ENCODE assay signal across 8 mouse cellular contexts in the genomic region with DNA sequence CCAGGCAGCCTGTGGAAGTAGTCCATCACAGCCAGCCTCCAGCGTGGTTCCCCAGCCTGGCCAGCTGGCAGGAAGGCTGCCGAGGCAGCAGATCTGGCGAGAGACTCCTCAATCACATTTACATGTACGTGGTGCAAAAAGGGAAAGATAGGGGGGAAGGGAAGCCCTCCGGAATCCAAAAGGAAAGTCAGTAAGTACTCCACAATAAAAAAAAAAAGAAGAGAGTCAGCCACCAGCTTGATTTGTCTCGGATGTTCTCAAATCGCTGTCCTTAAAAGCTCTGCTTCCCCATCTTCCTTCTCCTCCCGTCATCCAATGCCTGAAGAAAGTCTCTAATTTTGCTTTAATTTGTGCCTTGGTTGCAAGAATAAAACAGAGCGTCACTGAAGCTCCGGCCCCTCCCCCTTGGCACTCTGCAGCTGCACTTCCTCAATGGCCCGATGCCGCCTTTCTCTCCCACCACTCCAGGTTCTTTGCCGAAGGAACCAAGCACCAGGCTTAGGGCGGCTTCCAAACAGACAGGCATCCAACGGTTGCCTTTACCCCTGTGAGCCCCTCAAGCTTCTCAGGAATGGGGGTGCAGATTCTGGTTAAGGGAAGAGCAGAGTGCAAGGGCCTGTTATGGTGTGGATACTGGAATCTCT.
DNase-seq lines count a peak whose midpoint lies in the region; ATAC-seq lines count a peak whose summit lies in the region.
"Had no signal": no experiment of that assay in that cellular context is flagged by ENCODE, and none has a peak within 500 bp of the region (broad histone marks: within the 10 kb centered on the region; RNA-seq: fewer than 3 reads in every experiment).

No protein-coding gene starts in this region.

- ATAC-seq in frontal cortex, adult (ENCODE audit: low TSS enrichment) = peak; percentile 80
- peak; percentile 27; the same call in 1 of the 2 replicates for ATAC-seq in hindbrain, embryonic 15.5 days (ENCODE audit: low FRiP score, low read depth)
- ATAC-seq in midbrain, embryonic 11.5 days (ENCODE audit: low FRiP score) = peak; percentile 61; the same call in 1 of the 2 replicates

- peak; percentile 46 for DNase-seq in Muller cell, postnatal 12 days (ENCODE audit: inconsistent ontology term)
- peak; percentile 66 for DNase-seq in brain, embryonic 18.5 days (ENCODE audit: low read depth, low spot score)
- peak; percentile 69 to 76 for DNase-seq in left cerebral cortex, postnatal 36 days (ENCODE audit: low spot score in 2 of 2)
- peak; percentile 83 for DNase-seq in midbrain, embryonic 11.5 days (ENCODE audit: low spot score, missing footprints)
- no peak for DNase-seq in T-cell, adult 2 months (ENCODE audit: low spot score)

- 11% methylated on average over 15 of the region's 15 CpGs for WGBS in hindbrain, embryonic 15.5 days
- 32% methylated on average over 15 of the region's 15 CpGs for WGBS in midbrain, embryonic 11.5 days

- H3K9ac ChIP-seq in hindbrain, embryonic 15.5 days = peak overlapping the region; percentile 4; the same call in 1 of the 2 replicates
- H3K9ac ChIP-seq in midbrain, embryonic 11.5 days (ENCODE audit: low read length) = 0 out of 2 replicates have a peak overlapping the region, but pooled peaks have one; percentile 27

- H3K4me3 ChIP-seq in hindbrain, embryonic 15.5 days = peak overlapping the region; percentile 17
- H3K4me3 ChIP-seq in midbrain, embryonic 11.5 days (ENCODE audit: low read depth, low read length) = no peak overlapping the region

- H3K4me1 ChIP-seq in hindbrain, embryonic 15.5 days (replicated peaks) = peaks cover 17% of the 10 kb centered on the region
- peaks cover 4% of the 10 kb centered on the region for H3K4me1 ChIP-seq in midbrain, embryonic 11.5 days (ENCODE audit: control insufficient read depth, insufficient read depth, low read length)

- H3K36me3 ChIP-seq in hindbrain, embryonic 15.5 days = no peaks in the 10 kb centered on the region
- no peaks in the 10 kb centered on the region for H3K36me3 ChIP-seq in midbrain, embryonic 11.5 days (ENCODE audit: control insufficient read depth, insufficient read depth, low read length)

- no peaks in the 10 kb centered on the region for H3K9me3 ChIP-seq in hindbrain, embryonic 15.5 days
- H3K9me3 ChIP-seq in midbrain, embryonic 11.5 days (ENCODE audit: control insufficient read depth, low read length) = no peaks in the 10 kb centered on the region

- no peaks in the 10 kb centered on the region for H3K27me3 ChIP-seq in hindbrain, embryonic 15.5 days
- no peaks in the 10 kb centered on the region for H3K27me3 ChIP-seq in midbrain, embryonic 11.5 days (ENCODE audit: control insufficient read depth, insufficient read depth, low read length)

- H3K4me2 ChIP-seq in hindbrain, embryonic 15.5 days = peak overlapping the region; percentile 47
- peak overlapping the region; percentile 26 for H3K4me2 ChIP-seq in midbrain, embryonic 11.5 days

- peak overlapping the region; percentile 53 for H3K27ac ChIP-seq in hindbrain, embryonic 15.5 days (replicated peaks)
- no peak overlapping the region for H3K27ac ChIP-seq in midbrain, embryonic 11.5 days (ENCODE audit: low read depth, low read length)
- H3K27ac ChIP-seq: macrophage had no signal

- intact Hi-C loops in left cerebral cortex, postnatal 36 days (cut with DNase I) = no loop called here

Comparison
In these comparisons a context has a peak if more than half of its experiments do, and no peak if none do; other contexts are left out.
1. ATAC-seq: peak in every context shown above with its lines; median percentile 80 in frontal cortex, adult; 61 in midbrain, embryonic 11.5 days; 27 in hindbrain, embryonic 15.5 days.